In the genomic region with DNA sequence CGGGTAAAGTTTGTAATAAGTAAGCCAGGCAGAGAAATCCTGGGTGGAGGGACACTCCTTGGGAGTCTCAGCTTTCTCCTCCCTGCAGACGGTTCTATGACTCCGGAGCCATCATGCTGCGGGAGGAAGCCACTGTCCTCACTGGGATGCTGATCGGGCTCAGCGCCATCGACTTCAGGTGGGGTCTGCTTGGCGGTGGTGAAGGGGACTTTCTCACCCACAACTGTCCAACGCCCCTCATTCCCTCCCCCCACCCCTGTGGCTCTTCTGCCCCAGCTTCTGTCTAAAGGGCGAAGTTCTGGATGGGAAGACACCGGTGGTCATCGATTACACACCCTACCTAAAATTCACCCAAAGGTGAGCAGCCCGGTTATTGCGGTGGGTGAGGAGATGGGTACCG, we compare ENCODE assay signal across 8 mouse cellular contexts. TPM values are rescaled to one million over a fixed set of nuclear protein-coding genes. Genes with fewer than 3 reads are reported as not detected.
DNase-seq lines count a peak whose midpoint lies in the region; ATAC-seq and TF ChIP-seq lines count a peak whose summit lies in the region.

No protein-coding gene starts in this region.

- DNase-seq in heart, postnatal 14 days = no peak
- DNase-seq in midbrain, embryonic 10.5 days (ENCODE audit: low spot score) = no peak
- no peak for DNase-seq in midbrain, postnatal 0 days (ENCODE audit: low spot score)
- no peak for DNase-seq in ovary, postnatal 10 days (ENCODE audit: low spot score)
- DNase-seq in urinary bladder, postnatal 36 days (ENCODE audit: low spot score in 2 of 2) = no peak

- H3K4me3 ChIP-seq in heart, embryonic 14.5 days (ENCODE audit: control insufficient read depth in 1 of 2, insufficient read depth in 1 of 2, low read depth in 1 of 2, low read length in 2 of 2) = no peak overlapping the region
- peak overlapping the region; percentile 43 for H3K4me3 ChIP-seq in midbrain, embryonic 10.5 days
- no peak overlapping the region for H3K4me3 ChIP-seq in midbrain, postnatal 0 days (ENCODE audit: low read depth, low read length)
- H3K4me3 ChIP-seq in intestine, embryonic 15.5 days (replicated peaks) = no peak overlapping the region
- peak overlapping the region; percentile 44 for H3K4me3 ChIP-seq in liver, embryonic 16.5 days (ENCODE audit: low read depth, low read length)

- H3K27me3 ChIP-seq in heart, embryonic 14.5 days (ENCODE audit: control insufficient read depth, insufficient read depth, low read length) = peaks cover 63% of the 10 kb centered on the region
- H3K27me3 ChIP-seq in midbrain, embryonic 10.5 days (ENCODE audit: low read depth, poor library complexity, severe bottlenecking) = peaks cover 76% of the 10 kb centered on the region
- H3K27me3 ChIP-seq in midbrain, postnatal 0 days (ENCODE audit: insufficient read depth, low read length) = no peaks in the 10 kb centered on the region
- H3K27me3 ChIP-seq in intestine, embryonic 15.5 days (replicated peaks) = peaks cover 36% of the 10 kb centered on the region
- H3K27me3 ChIP-seq in liver, embryonic 16.5 days (ENCODE audit: control insufficient read depth, insufficient read depth, low read depth, low read length) = peaks cover 82% of the 10 kb centered on the region

- no peak overlapping the region for H3K27ac ChIP-seq in heart, embryonic 14.5 days (replicated peaks in 1 of 2; ENCODE audit: control insufficient read depth in 1 of 2, insufficient read depth in 1 of 2, low read depth in 2 of 2, low read length in 2 of 2)
- no peak overlapping the region for H3K27ac ChIP-seq in midbrain, embryonic 10.5 days (replicated peaks)
- no peak overlapping the region for H3K27ac ChIP-seq in midbrain, postnatal 0 days (ENCODE audit: low read depth, low read length)
- no peak overlapping the region for H3K27ac ChIP-seq in intestine, embryonic 15.5 days
- no peak overlapping the region for H3K27ac ChIP-seq in liver, embryonic 16.5 days (ENCODE audit: low read length)

- intact Hi-C loops in heart, postnatal 14 days (cut with DNase I) = no loop called here

- no peaks in the 10 kb centered on the region for H3K9me3 ChIP-seq in heart, embryonic 14.5 days (ENCODE audit: control insufficient read depth, low read length)
- no peaks in the 10 kb centered on the region for H3K9me3 ChIP-seq in midbrain, embryonic 10.5 days (replicated peaks)
- H3K9me3 ChIP-seq in midbrain, postnatal 0 days (ENCODE audit: low read length) = no peaks in the 10 kb centered on the region
- no peaks in the 10 kb centered on the region for H3K9me3 ChIP-seq in intestine, embryonic 15.5 days
- no peaks in the 10 kb centered on the region for H3K9me3 ChIP-seq in liver, embryonic 16.5 days (replicated peaks; ENCODE audit: control insufficient read depth, low read length)

- peak overlapping the region; percentile 56; the same call in 1 of the 2 replicates for H3K4me2 ChIP-seq in heart, embryonic 14.5 days (ENCODE audit: low read length)
- no peak overlapping the region for H3K4me2 ChIP-seq in midbrain, postnatal 0 days (ENCODE audit: low read depth, low read length, poor library complexity, severe bottlenecking)
- H3K4me2 ChIP-seq in intestine, embryonic 15.5 days (replicated peaks) = peak overlapping the region; percentile 70
- H3K4me2 ChIP-seq in liver, embryonic 16.5 days (ENCODE audit: low read depth, low read length) = peak overlapping the region; percentile 53

- 17% methylated on average over 15 of the region's 15 CpGs for WGBS in heart, embryonic 14.5 days
- 17% methylated on average over 15 of the region's 15 CpGs for WGBS in midbrain, embryonic 10.5 days
- WGBS in midbrain, postnatal 0 days = 28% methylated on average over 15 of the region's 15 CpGs
- 14% methylated on average over 15 of the region's 15 CpGs for WGBS in intestine, embryonic 15.5 days
- 24% methylated on average over 15 of the region's 15 CpGs for WGBS in liver, embryonic 16.5 days (ENCODE audit: insufficient replicate concordance)

- TF ChIP-seq CTCF in midbrain, postnatal 0 days (IDR thresholded peaks at IDR 0.05) = no peak

- no peak overlapping the region for H3K9ac ChIP-seq in heart, embryonic 14.5 days (ENCODE audit: low read length)
- H3K9ac ChIP-seq in midbrain, postnatal 0 days (replicated peaks; ENCODE audit: low read length, poor library complexity, severe bottlenecking) = no peak overlapping the region
- H3K9ac ChIP-seq in intestine, embryonic 15.5 days = no peak overlapping the region
- H3K9ac ChIP-seq in liver, embryonic 16.5 days (ENCODE audit: low read depth, low read length) = peak overlapping the region; percentile 41; the same call in 1 of the 2 replicates

- peaks cover 21% of the 10 kb centered on the region for H3K36me3 ChIP-seq in heart, embryonic 14.5 days (ENCODE audit: control insufficient read depth, insufficient read depth, low read length)
- H3K36me3 ChIP-seq in midbrain, embryonic 10.5 days = peaks cover 52% of the 10 kb centered on the region
- H3K36me3 ChIP-seq in midbrain, postnatal 0 days (ENCODE audit: insufficient read depth, low read length) = peaks cover 48% of the 10 kb centered on the region
- peaks cover 17% of the 10 kb centered on the region for H3K36me3 ChIP-seq in intestine, embryonic 15.5 days
- peaks cover 23% of the 10 kb centered on the region for H3K36me3 ChIP-seq in liver, embryonic 16.5 days (ENCODE audit: control insufficient read depth, insufficient read depth)

- H3K4me1 ChIP-seq in heart, embryonic 14.5 days (ENCODE audit: control insufficient read depth in 2 of 2, insufficient read depth in 2 of 2, low read length in 2 of 2) = peaks cover 0 to 6% of the 10 kb centered on the region in 2 experiments; a peak in 3 of 4 replicates
- H3K4me1 ChIP-seq in midbrain, embryonic 10.5 days = peaks cover 69% of the 10 kb centered on the region
- peaks cover 23% of the 10 kb centered on the region for H3K4me1 ChIP-seq in midbrain, postnatal 0 days (ENCODE audit: insufficient read depth, low read length)
- peaks cover 23% of the 10 kb centered on the region for H3K4me1 ChIP-seq in intestine, embryonic 15.5 days (replicated peaks)
- peaks cover 27% of the 10 kb centered on the region for H3K4me1 ChIP-seq in liver, embryonic 16.5 days (ENCODE audit: control insufficient read depth, low read depth, low read length)

- no peak for ATAC-seq in heart, embryonic 14.5 days (ENCODE audit: insufficient number of reproducible peaks, insufficient read depth, low FRiP score, low read depth)
- ATAC-seq in midbrain, postnatal 0 days (ENCODE audit: low FRiP score) = no peak
- no peak for ATAC-seq in intestine, embryonic 15.5 days
- ATAC-seq in liver, embryonic 16.5 days (ENCODE audit: low read depth) = no peak

RNA-seq across cellular contexts. Expression of gene Rundc3a, which starts 5.9 kb away (rescaled TPM):
- polyA plus RNA-seq in heart, embryonic 14.5 days (2014; fragmentation: Nextera tagmentation; extraction: Ambion mirVana) = 0.81 and 1.2 TPM in 2 replicates
- total RNA-seq in heart, postnatal 14 days (2021) = under 1 TPM in 1 of 2 experiments, not detected in 1; 0.29 TPM
- 21.5 and 40.7 TPM in 2 replicates for polyA plus RNA-seq in midbrain, embryonic 10.5 days (2016; fragmentation: Nextera tagmentation; extraction: Ambion mirVana)
- 379 and 397 TPM in 2 replicates for total RNA-seq in midbrain, postnatal 0 days (2014; rRNA removed)
- polyA plus RNA-seq in midbrain, postnatal 0 days (2015; fragmentation: Nextera tagmentation; extraction: Ambion mirVana) = 127 and 133 TPM in 2 replicates
- polyA plus RNA-seq in intestine, embryonic 15.5 days (2015; fragmentation: Nextera tagmentation; extraction: Ambion mirVana) = 8.7 and 10.8 TPM in 2 replicates
- 2.1 and 2.2 TPM in 2 replicates for polyA plus RNA-seq in liver, embryonic 16.5 days (2015; fragmentation: Nextera tagmentation; extraction: Ambion mirVana)

RNA-seq across cellular contexts. Expression of gene Slc25a39, which starts 8.6 kb away (rescaled TPM):
- polyA plus RNA-seq in heart, embryonic 14.5 days (2014; fragmentation: Nextera tagmentation; extraction: Ambion mirVana) = 266 and 295 TPM in 2 replicates
- total RNA-seq in heart, postnatal 14 days (2021) = 100 to 1,000 TPM; 163 to 176 TPM
- 234 and 249 TPM in 2 replicates for polyA plus RNA-seq in midbrain, embryonic 10.5 days (2016; fragmentation: Nextera tagmentation; extraction: Ambion mirVana)
- 139 and 176 TPM in 2 replicates for total RNA-seq in midbrain, postnatal 0 days (2014; rRNA removed)
- polyA plus RNA-seq in midbrain, postnatal 0 days (2015; fragmentation: Nextera tagmentation; extraction: Ambion mirVana) = 132 and 148 TPM in 2 replicates
- 305 and 329 TPM in 2 replicates for polyA plus RNA-seq in intestine, embryonic 15.5 days (2015; fragmentation: Nextera tagmentation; extraction: Ambion mirVana)
- polyA plus RNA-seq in liver, embryonic 16.5 days (2015; fragmentation: Nextera tagmentation; extraction: Ambion mirVana) = 454 and 500 TPM in 2 replicates

RNA-seq across cellular contexts. Expression of gene Grn, which starts 31.0 kb away (rescaled TPM):
- polyA plus RNA-seq in heart, embryonic 14.5 days (2014; fragmentation: Nextera tagmentation; extraction: Ambion mirVana) = 182 and 190 TPM in 2 replicates
- total RNA-seq in heart, postnatal 14 days (2021) = 100 to 1,000 TPM; 130 to 136 TPM
- polyA plus RNA-seq in midbrain, embryonic 10.5 days (2016; fragmentation: Nextera tagmentation; extraction: Ambion mirVana) = 63.5 and 77.1 TPM in 2 replicates
- total RNA-seq in midbrain, postnatal 0 days (2014; rRNA removed) = 74.2 and 78.0 TPM in 2 replicates
- polyA plus RNA-seq in midbrain, postnatal 0 days (2015; fragmentation: Nextera tagmentation; extraction: Ambion mirVana) = 90.4 and 91.7 TPM in 2 replicates
- polyA plus RNA-seq in intestine, embryonic 15.5 days (2015; fragmentation: Nextera tagmentation; extraction: Ambion mirVana) = 156 and 171 TPM in 2 replicates
- 103 and 118 TPM in 2 replicates for polyA plus RNA-seq in liver, embryonic 16.5 days (2015; fragmentation: Nextera tagmentation; extraction: Ambion mirVana)

RNA-seq across cellular contexts. Expression of gene Slc4a1, which starts 33.1 kb away (rescaled TPM):
- polyA plus RNA-seq in heart, embryonic 14.5 days (2014; fragmentation: Nextera tagmentation; extraction: Ambion mirVana) = 5.6 and 11.8 TPM in 2 replicates
- 10 to 100 TPM; 22.7 to 23.0 TPM for total RNA-seq in heart, postnatal 14 days (2021)
- 33.8 and 33.9 TPM in 2 replicates for polyA plus RNA-seq in midbrain, embryonic 10.5 days (2016; fragmentation: Nextera tagmentation; extraction: Ambion mirVana)
- 0.33 and 1.1 TPM in 2 replicates for total RNA-seq in midbrain, postnatal 0 days (2014; rRNA removed)
- 0.27 and 0.42 TPM in 2 replicates for polyA plus RNA-seq in midbrain, postnatal 0 days (2015; fragmentation: Nextera tagmentation; extraction: Ambion mirVana)
- polyA plus RNA-seq in intestine, embryonic 15.5 days (2015; fragmentation: Nextera tagmentation; extraction: Ambion mirVana) = 15.2 and 18.0 TPM in 2 replicates
- polyA plus RNA-seq in liver, embryonic 16.5 days (2015; fragmentation: Nextera tagmentation; extraction: Ambion mirVana) = 1,073 and 1,144 TPM in 2 replicates

RNA-seq across cellular contexts. Expression of gene Fam171a2, which starts 48.4 kb away (rescaled TPM):
- polyA plus RNA-seq in heart, embryonic 14.5 days (2014; fragmentation: Nextera tagmentation; extraction: Ambion mirVana) = 4.6 and 7.9 TPM in 2 replicates
- total RNA-seq in heart, postnatal 14 days (2021) = 10 to 100 TPM; 10.5 to 11.4 TPM
- 3.0 and 4.0 TPM in 2 replicates for polyA plus RNA-seq in midbrain, embryonic 10.5 days (2016; fragmentation: Nextera tagmentation; extraction: Ambion mirVana)
- 584 and 605 TPM in 2 replicates for total RNA-seq in midbrain, postnatal 0 days (2014; rRNA removed)
- 22.5 and 25.4 TPM in 2 replicates for polyA plus RNA-seq in midbrain, postnatal 0 days (2015; fragmentation: Nextera tagmentation; extraction: Ambion mirVana)
- 3.2 and 3.5 TPM in 2 replicates for polyA plus RNA-seq in intestine, embryonic 15.5 days (2015; fragmentation: Nextera tagmentation; extraction: Ambion mirVana)
- polyA plus RNA-seq in liver, embryonic 16.5 days (2015; fragmentation: Nextera tagmentation; extraction: Ambion mirVana) = 0.20 and 0.34 TPM in 2 replicates

Comparison
In these comparisons a context has a peak if more than half of its experiments do, and no peak if none do; other contexts are left out.
1. H3K4me3 ChIP-seq: peak in midbrain, embryonic 10.5 days (single experiment) and liver, embryonic 16.5 days (single experiment); none in heart, embryonic 14.5 days (0 of 2), midbrain, postnatal 0 days (single experiment) and intestine, embryonic 15.5 days (single experiment).